ENCODE assay signal across 10 mouse cellular contexts in the genomic region with DNA sequence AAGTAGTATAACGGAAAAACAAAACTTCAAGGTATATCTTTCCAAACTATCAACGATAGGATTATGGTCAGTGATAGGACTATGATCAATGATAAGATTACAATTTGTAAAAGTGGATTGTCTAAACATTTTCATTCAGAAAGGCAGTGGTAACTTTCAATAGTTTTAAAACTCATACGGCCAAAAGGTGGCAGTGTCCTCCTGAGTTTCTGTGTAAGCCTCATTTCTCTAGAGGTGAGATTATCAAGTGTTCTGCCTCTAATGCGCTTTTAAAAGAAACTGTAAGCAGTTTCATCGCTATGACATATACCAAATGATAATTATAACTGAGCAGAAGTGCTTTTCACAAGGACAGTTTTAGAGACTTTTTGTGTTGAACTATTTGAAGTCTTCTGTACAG. TPM values are rescaled to one million over a fixed set of nuclear protein-coding genes. Genes with fewer than 3 reads are reported as not detected.
DNase-seq lines count a peak whose midpoint lies in the region; ATAC-seq and TF ChIP-seq lines count a peak whose summit lies in the region.
"Had no signal": no experiment of that assay in that cellular context is flagged by ENCODE, and none has a peak within 500 bp of the region (broad histone marks: within the 10 kb centered on the region; RNA-seq: fewer than 3 reads in every experiment).

No protein-coding gene starts in this region.

- 0 out of 2 replicates have a peak, but pooled peaks have one; percentile 52 for ATAC-seq in forebrain, embryonic 16.5 days
- no peak for ATAC-seq in forebrain, embryonic 11.5 days (replicated peaks; ENCODE audit: low FRiP score)
- no peak for ATAC-seq in liver, embryonic 14.5 days (ENCODE audit: insufficient read depth)
- no peak for ATAC-seq in liver, embryonic 12.5 days

- DNase-seq in forebrain, embryonic 11.5 days (ENCODE audit: low spot score): no peak
- peak in 1 of 3 experiments; percentile 24 for DNase-seq in liver, embryonic 14.5 days (ENCODE audit: low read depth in 3 of 3, low spot score in 3 of 3)
- DNase-seq in brain, adult 2 months (ENCODE audit: low read depth, low spot score): peak; percentile 68
- peak; percentile 37 to 65 for DNase-seq in left cerebral cortex, postnatal 14 days (ENCODE audit: low spot score in 2 of 2)
- DNase-seq in spleen, postnatal 4 days (ENCODE audit: low spot score in 2 of 2): no peak
- DNase-seq in thymus, postnatal 36 days: no peak

- WGBS in forebrain, embryonic 16.5 days: 33% methylated on average over 5 of the region's 5 CpGs
- 40% methylated on average over 5 of the region's 5 CpGs for WGBS in forebrain, embryonic 11.5 days
- WGBS in liver, embryonic 14.5 days (ENCODE audit: insufficient replicate concordance): 25% methylated on average over 5 of the region's 5 CpGs
- WGBS in liver, embryonic 12.5 days (ENCODE audit: insufficient replicate concordance): 32% methylated on average over 5 of the region's 5 CpGs

- no peak overlapping the region for H3K4me2 ChIP-seq in forebrain, embryonic 16.5 days (ENCODE audit: low read length)
- no peak overlapping the region for H3K4me2 ChIP-seq in forebrain, embryonic 11.5 days (ENCODE audit: low read depth, low read length, severe bottlenecking)
- H3K4me2 ChIP-seq in liver, embryonic 14.5 days (ENCODE audit: low read depth): no peak overlapping the region
- no peak overlapping the region for H3K4me2 ChIP-seq in liver, embryonic 12.5 days
- H3K4me2 ChIP-seq: heart, embryonic 13.5 days; stomach, embryonic 15.5 days had no signal

- no peaks in the 10 kb centered on the region for H3K9me3 ChIP-seq in forebrain, embryonic 16.5 days (ENCODE audit: control insufficient read depth, low read length)
- no peaks in the 10 kb centered on the region for H3K9me3 ChIP-seq in forebrain, embryonic 11.5 days (ENCODE audit: control insufficient read depth, low read length)
- no peaks in the 10 kb centered on the region for H3K9me3 ChIP-seq in liver, embryonic 14.5 days (ENCODE audit: control insufficient read depth, low read length)
- H3K9me3 ChIP-seq in liver, embryonic 12.5 days (replicated peaks): no peaks in the 10 kb centered on the region
- H3K9me3 ChIP-seq: heart, embryonic 13.5 days; stomach, embryonic 15.5 days had no signal

- intact Hi-C loops in left cerebral cortex, postnatal 14 days (cut with DNase I): loop anchor here (2.0 to 10.0 kb wide), 3 partner anchors 360 to 1622 kb away; no protein-coding TSS in a partner anchor

- no peak overlapping the region for H3K9ac ChIP-seq in forebrain, embryonic 16.5 days (replicated peaks; ENCODE audit: low read depth, low read length)
- no peak overlapping the region for H3K9ac ChIP-seq in forebrain, embryonic 11.5 days (ENCODE audit: low read length)
- no peak overlapping the region for H3K9ac ChIP-seq in liver, embryonic 14.5 days (replicated peaks)
- H3K9ac ChIP-seq in liver, embryonic 12.5 days: no peak overlapping the region
- H3K9ac ChIP-seq: heart, embryonic 13.5 days; stomach, embryonic 15.5 days had no signal

- peak; percentile 24; the same call in 1 of the 2 replicates for TF ChIP-seq CTCF in liver, embryonic 14.5 days (IDR thresholded peaks at IDR 0.05; ENCODE audit: low read depth)

- peaks cover 2% of the 10 kb centered on the region; the same call in 1 of the 2 replicates for H3K4me1 ChIP-seq in forebrain, embryonic 16.5 days (replicated peaks; ENCODE audit: control insufficient read depth, insufficient read depth, low read length)
- H3K4me1 ChIP-seq in forebrain, embryonic 11.5 days (replicated peaks; ENCODE audit: control insufficient read depth, insufficient read depth, low read length): no peaks in the 10 kb centered on the region
- H3K4me1 ChIP-seq in liver, embryonic 14.5 days (replicated peaks; ENCODE audit: control insufficient read depth in 2 of 2, insufficient read depth in 2 of 2, low read length in 1 of 2): no peaks in the 10 kb centered on the region
- no peaks in the 10 kb centered on the region for H3K4me1 ChIP-seq in liver, embryonic 12.5 days
- H3K4me1 ChIP-seq: stomach, embryonic 15.5 days had no signal

- no peaks in the 10 kb centered on the region for H3K27me3 ChIP-seq in forebrain, embryonic 16.5 days (replicated peaks; ENCODE audit: control insufficient read depth, insufficient read depth, low read length)
- no peaks in the 10 kb centered on the region for H3K27me3 ChIP-seq in forebrain, embryonic 11.5 days (ENCODE audit: control insufficient read depth, insufficient read depth, low read length)
- no peaks in the 10 kb centered on the region for H3K27me3 ChIP-seq in liver, embryonic 14.5 days (ENCODE audit: control insufficient read depth, insufficient read depth, low read length)
- H3K27me3 ChIP-seq in liver, embryonic 12.5 days (replicated peaks): no peaks in the 10 kb centered on the region
- H3K27me3 ChIP-seq: heart, embryonic 13.5 days; stomach, embryonic 15.5 days had no signal

- no peaks in the 10 kb centered on the region for H3K36me3 ChIP-seq in forebrain, embryonic 16.5 days (ENCODE audit: control insufficient read depth, insufficient read depth)
- H3K36me3 ChIP-seq in forebrain, embryonic 11.5 days (ENCODE audit: control insufficient read depth, insufficient read depth, low read length): no peaks in the 10 kb centered on the region
- H3K36me3 ChIP-seq in liver, embryonic 14.5 days (replicated peaks; ENCODE audit: control insufficient read depth, insufficient read depth, low read depth): no peaks in the 10 kb centered on the region
- no peaks in the 10 kb centered on the region for H3K36me3 ChIP-seq in liver, embryonic 12.5 days
- H3K36me3 ChIP-seq: heart, embryonic 13.5 days; stomach, embryonic 15.5 days had no signal

- H3K27ac ChIP-seq in forebrain, embryonic 16.5 days (ENCODE audit: low read length): no peak overlapping the region
- no peak overlapping the region for H3K27ac ChIP-seq in forebrain, embryonic 11.5 days (ENCODE audit: low read depth, low read length)
- no peak overlapping the region for H3K27ac ChIP-seq in liver, embryonic 14.5 days
- no peak overlapping the region for H3K27ac ChIP-seq in liver, embryonic 12.5 days
- H3K27ac ChIP-seq: heart, embryonic 13.5 days; stomach, embryonic 15.5 days had no signal

- H3K4me3 ChIP-seq in forebrain, embryonic 16.5 days (replicated peaks; ENCODE audit: low read length): no peak overlapping the region
- H3K4me3 ChIP-seq in forebrain, embryonic 11.5 days (ENCODE audit: low read depth, low read length): no peak overlapping the region
- no peak overlapping the region for H3K4me3 ChIP-seq in liver, embryonic 14.5 days (ENCODE audit: insufficient read depth in 1 of 2, low read depth in 2 of 2, low read length in 2 of 2)
- H3K4me3 ChIP-seq in liver, embryonic 12.5 days: no peak overlapping the region
- H3K4me3 ChIP-seq: heart, embryonic 13.5 days; stomach, embryonic 15.5 days had no signal

- TF ChIP-seq EP300 in liver, embryonic 14.5 days (IDR thresholded peaks at IDR 0.05; ENCODE audit: low read depth): no peak

RNA-seq across cellular contexts. Expression of a gene that starts 12.7 kb away (rescaled TPM):
- polyA plus RNA-seq in forebrain, embryonic 16.5 days (2015; fragmentation: Nextera tagmentation; extraction: Ambion mirVana): 2.0 and 2.4 TPM in 2 replicates
- polyA plus RNA-seq in forebrain, embryonic 11.5 days (2014; fragmentation: Nextera tagmentation; extraction: Ambion mirVana): 3.9 and 4.9 TPM in 2 replicates
- 0.94 and 1.7 TPM in 2 replicates for polyA plus RNA-seq in liver, embryonic 14.5 days (2012; rRNA removed)
- polyA plus RNA-seq in liver, embryonic 14.5 days (2014; fragmentation: Nextera tagmentation; extraction: Ambion mirVana): 1.2 and 1.3 TPM in 2 replicates
- 2.7 and 2.9 TPM in 2 replicates for polyA plus RNA-seq in liver, embryonic 12.5 days (2016; fragmentation: Nextera tagmentation; extraction: Ambion mirVana)
- 1 to 10 TPM; 1.9 TPM for total RNA-seq in left cerebral cortex, postnatal 14 days (2021)

Comparison
In these comparisons a context has a peak if more than half of its experiments do, and no peak if none do; other contexts are left out.
1. DNase-seq: peak in brain, adult 2 months (single experiment) and left cerebral cortex, postnatal 14 days (2 of 2); none in forebrain, embryonic 11.5 days (single experiment), spleen, postnatal 4 days (0 of 2) and thymus, postnatal 36 days (0 of 2).